Mouse (Mus musculus) induced T-regulatory cell, adult 2 months (primary cell): ENCODE measurements around the gene Car5a.

Experiments
- DNase-seq: peaks from one replicate; pipeline ENCODE4 v3.0.0-alpha.2; 2012; ENCODE audit warnings: low read depth

Car5a gene

DNA sequence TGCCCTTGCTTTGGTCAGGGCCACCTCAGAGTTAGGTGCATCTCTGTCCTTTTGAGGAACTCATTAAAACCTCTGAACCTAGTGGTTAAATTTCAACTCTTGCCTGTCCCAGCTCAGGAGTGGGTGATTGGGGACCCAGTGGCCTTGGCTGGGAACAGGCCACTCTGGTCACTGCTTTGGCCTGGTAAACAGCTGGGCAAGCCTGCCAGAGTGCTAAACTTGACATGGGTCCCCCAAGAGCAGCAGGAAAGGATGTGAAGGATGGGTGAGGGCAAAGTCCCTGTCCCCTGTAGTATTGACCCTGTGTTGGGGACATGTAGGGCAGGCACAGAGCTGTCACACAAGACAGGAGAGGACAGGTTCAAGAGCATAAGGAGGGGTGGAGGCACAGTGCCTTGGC is at the start of gene Car5a:
Gene Car5a, minus strand, starts transcription at position 74 of the 400 bp plus-strand sequence.
- no peak for DNase-seq

DNA sequence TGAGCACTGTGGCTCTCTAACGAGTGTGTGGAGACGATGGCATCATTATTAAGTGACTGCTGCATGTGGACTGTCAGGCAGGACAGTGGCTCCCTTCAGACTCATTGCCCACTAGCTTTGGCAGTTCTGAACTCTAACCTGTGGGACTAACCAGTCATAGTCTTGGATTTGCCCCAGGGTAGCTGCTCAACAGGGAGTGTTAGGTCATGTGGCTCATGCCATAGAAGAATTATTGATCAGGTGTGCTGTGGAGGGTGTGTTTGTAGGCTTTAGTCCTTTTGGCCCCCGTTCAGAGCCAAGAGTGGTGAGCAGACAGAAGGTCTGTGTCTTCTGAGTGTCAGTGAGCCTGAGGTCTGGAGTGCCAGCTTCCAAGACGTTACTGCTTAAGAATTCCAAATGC is 48.2 kb upstream of the Car5a start:
- DNase-seq, result no peak

DNA sequence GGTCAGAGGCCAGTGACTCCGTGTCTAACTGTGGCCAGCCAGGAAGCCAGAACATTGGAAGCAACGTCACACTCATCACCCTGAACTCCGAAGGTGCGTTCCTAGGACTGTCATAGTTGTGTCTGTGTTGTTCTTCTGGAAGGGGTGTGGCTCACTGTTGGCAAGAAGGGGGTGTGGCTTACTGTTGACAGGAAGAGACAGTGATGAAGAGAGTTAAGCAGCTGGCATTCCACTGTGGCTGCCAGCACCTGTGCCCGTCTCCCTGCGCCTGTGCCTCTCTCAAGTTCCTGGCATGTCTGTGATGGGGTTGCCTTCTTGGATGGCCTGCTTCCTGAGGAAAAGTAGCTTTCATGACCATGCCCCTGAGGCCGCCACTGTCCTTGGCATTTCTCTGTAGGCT is 46.9 kb upstream of the Car5a start:
- peak; percentile 17 for DNase-seq

DNA sequence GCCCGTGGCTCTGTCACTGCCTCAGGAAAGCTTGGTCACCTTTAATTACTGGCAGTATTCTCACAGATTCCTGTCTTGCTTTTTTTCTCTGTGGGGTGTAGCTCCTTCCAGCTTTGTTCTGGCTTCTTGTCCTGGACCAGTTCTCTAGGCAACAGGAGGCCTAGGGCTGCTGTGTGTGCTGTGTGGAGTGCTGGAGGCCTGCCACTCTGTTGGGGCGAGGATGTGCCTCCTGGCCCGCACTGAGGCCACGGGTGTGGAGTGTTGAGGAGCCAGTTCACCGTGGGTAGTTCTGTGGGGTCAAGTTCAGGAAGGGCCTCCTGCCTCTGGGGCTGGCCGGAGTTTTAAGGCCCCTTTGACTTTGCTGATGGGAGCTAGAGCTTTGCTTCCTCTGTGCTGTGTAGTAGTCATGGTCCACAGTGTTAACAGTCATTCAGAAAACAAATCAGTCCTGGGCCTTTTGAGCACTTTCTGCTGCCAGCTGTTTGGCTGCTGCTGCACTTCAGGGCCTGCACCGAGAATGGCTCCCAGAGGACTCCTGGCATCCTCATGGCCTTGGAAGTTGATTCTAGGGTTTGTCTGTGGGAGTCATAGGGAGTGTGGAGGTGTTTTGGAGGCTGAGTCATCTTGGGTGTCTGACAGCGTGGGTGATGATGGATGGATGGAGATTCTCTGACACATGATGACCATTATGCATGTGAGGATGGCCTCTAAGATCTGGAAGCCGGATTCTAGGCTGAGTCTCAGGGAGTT is 46.0 kb upstream of the Car5a start:
- no peak for DNase-seq

DNA sequence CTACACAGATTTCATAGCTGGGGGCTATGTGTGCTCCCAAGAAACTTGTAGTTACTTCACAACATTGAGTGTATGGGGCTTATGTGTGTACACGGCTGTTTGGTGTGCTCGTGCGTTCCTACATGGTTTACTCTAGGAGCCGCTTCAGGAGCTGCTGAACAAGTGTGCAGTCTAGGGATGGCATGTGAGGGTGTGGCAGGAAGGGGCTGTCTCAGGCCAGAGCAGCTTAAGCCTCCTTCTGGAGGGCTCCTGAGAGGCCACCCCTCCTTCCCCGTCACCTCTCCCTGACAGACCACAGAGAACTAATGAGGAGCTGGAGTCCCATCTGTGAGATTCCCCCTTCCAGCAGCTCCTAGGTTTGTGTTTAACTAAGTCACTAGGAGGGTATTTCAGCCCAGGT is 43.2 kb upstream of the Car5a start:
- DNase-seq, result no peak

DNA sequence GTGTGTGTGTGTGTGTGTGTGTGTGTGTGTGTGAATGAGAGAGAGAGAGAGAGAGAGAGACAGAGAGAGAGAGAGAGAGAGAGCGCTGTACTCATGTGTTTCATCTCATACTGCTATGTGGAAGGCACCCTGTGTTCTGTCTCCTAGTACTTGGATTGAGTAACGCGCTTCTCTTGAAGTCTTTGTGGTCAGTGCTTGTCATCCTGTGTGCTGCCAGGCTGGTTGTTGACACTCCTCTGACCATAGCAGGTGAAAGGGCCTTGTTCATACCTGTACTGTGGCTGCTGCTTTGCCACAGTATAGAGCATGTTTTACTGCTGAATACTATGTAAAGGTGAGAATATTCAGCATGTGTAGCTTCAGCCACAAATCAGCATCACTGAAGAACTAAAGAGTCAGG is 41.0 kb upstream of the Car5a start:
- DNase-seq, result no peak

DNA sequence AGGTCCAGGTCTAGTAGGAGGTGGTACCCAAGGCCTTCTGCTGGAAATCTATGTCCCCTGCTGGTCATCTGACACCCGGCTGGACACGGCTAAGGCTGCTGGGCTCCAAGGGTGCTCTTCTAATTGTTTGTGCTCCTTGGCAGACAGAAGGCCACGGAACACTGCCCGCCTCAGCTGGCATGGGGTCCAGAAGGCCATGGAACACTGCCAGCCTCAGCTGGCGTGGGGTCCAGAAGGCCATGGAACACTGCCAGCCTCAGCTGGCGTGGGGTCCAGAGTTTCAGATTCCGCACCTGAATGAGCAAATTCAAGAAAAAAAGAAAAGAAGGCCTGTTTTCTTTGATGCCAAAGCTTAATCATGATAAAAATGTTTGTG is 36.8 kb upstream of the Car5a start:
- no peak for DNase-seq

DNA sequence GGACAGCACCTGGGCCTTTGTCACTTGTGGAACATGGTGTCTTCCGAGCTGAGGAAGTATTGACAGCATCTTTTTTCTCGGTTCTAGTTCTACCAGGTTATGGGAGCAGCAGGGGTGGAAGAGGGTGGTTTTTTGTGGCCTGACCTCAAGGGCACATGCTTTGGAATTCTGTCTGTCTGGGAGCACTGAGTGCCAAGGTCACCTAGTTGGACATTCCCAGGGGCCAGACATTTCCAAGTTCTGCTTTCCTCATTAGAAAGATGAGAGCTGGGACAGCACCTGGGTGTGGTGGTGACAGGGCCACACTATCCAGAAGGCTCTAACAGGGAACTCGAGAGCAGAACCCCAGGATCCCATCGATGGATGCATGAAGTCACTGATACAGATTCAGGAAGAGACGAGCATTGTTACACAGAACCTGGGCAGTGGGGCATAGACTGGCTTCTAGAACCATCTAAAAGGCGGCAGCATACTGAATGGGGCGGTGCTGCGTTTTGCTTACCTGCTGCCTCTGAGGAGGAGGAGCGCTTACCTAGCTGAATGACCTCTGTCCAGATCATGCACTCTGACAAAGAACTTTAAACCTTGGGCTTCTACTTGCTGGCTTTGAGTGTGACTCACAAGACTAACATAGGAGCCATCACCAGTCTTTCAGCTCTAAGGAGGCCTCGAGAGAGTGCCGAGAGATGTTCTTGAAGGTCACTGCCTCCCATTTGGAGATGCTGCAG is 36.3 kb upstream of the Car5a start:
- DNase-seq, result no peak

DNA sequence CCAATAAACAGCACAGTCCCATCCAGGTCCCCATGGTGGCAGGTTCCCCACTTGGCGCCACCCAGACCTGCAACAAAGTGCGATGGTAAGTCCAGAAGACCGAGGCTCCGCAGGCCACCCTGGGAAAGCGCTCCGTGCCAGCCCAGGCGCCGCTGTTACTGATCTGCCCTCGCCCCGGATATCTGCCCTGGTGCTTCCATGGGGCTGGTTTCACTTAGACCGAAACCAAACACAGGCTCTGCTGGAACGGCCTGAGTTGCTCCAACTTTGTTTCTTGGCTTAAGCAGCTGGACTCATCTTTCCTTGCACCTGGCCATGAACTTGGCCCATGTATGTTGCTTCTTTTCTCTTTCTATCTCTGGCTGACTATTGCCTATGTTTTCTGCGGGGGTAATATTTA is 34.0 kb upstream of the Car5a start:
- no peak for DNase-seq

DNA sequence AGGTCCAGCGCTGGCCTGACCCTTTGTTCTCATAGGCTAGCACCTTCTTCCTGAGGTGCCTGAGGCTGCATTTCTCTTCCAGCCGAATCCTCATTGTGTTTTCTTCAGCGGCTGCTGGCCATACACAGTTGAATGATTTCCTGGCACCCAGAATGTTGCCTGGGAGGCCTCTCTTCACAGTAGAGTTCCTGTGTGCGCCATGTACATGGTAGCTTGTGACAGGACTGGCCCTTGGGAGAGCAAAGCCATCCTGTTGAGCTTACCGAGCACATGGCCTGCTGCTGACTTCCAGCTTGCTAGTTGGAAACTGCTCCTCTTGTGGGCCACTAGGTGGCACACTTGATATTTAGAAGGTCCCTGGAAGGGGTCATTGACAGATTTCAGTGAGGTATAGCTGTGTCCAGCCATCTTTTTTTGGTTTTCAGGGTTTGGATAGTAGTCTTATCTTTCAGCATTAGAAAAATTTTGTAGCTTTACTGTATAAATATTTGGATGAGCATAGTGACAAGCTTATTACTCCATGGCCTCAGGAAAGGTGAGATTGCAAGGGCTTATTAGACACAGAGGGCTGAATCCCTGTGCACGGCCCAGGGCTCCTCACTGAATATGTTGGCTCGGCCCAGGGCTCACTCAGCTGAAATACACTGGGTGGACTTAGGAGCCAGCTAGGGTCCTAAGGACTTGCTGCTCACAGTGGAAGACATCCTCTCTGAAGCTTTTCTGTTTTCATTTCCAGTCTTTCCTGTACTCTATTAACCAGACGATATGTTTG is 33.3 kb upstream of the Car5a start:
- DNase-seq, result peak; percentile 58

DNA sequence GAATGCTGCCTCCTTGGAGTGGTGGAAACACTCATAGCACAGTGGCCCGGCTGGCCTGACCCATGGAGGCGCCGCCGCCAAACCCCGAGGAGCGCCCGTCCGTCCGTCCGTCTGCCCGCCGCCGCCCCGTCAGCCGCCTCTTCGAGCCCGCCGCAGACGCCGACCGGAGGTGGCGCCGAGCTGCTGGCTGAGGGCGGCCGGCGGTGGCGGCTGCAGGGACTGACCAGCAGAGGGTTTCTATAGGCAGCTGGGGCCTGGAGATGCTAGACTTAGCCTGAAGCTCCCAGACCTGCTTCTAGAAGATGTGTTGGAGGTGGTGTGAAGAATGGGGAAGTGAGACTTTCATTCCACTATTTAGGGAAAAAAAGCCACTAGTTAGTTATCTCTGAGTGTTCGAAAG is 29.2 kb upstream of the Car5a start:
- DNase-seq, result no peak

DNA sequence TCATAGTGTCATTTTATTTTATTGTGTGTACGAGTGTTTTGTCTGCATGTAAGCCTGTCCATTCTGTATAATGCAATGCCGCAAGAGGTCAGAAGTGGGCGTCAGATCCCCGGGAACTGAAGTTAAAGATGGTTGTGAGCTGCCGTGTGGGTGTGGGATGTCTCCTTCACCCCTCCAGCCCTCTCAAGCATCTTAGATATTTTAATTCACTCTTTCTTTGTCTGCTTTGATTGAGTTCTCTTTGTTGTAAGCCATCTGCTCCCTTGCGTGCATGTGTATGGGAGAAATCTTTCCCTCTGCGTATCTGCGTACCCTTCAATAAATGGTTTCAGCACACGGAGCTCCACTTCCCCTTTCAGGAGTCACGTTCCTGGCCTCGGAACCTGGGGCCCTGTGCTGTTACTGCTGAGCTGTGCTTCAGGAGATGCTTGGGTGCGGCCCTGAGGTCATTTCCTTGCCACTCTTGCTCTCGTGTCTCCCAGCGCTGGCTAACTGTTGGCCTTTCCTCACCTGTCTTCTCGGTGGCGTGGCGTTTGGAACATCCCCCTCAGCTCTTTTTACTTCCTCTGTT is 26.9 kb upstream of the Car5a start:
- DNase-seq, result no peak

DNA sequence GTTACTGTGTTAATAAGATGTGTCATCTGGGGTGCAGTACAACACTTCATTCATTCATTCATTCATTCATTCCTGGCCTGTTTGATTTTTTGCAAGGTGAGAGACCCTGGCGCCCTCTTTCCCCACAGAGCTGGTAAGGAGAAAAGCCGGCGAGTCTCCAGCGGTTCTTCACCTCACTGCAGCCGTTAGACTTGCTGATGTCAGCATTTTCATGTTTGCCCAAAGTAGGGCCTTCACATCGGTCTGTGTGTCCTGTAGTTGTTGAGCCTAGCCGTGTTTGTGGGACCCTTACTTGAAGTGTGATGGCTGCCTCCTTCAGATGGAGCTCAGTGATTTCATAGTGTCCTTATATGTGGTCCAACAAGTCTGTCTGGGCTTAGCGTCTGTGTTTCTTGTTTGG is 25.5 kb upstream of the Car5a start:
- no peak for DNase-seq

DNA sequence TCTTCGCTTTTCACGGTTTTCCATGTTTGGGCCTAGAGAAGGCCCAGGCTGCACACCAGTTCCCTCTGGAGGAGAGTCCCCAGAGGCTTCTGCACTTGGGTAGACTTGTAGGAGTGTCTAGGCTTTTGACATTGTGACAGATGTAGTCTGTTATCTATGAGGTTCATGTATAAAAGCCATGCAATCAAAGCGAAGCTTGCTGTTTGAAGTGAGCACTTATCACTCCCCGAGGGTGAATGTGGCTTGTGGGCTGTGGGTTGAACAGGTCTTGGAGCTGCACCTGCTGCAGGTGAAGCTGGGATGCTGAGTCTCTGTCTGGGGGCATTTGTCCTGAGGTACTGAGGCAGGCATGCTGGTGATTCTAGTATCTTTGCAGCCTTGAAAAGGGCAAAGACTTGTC is 23.8 kb upstream of the Car5a start:
- DNase-seq, result no peak

DNA sequence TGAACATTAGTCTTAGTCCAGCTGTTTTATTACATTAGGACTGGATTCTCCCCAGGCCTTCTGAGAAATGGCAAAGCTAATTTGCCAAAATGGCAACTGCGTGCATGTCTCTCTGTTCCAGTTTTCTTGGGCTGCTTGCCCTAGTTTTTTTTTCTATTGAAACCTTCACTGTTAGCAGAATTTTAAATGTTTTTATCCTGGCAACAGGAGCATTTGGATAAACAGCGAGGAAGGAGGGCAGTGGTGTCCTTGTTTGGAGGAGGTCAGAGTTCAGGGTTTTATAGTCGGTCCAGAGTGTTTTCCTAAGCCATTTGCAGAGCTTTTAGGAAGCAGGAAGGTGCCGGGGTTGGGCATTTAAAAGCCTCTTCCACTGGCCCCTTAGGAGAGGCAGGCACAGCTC is 23.3 kb upstream of the Car5a start:
- no peak for DNase-seq

DNA sequence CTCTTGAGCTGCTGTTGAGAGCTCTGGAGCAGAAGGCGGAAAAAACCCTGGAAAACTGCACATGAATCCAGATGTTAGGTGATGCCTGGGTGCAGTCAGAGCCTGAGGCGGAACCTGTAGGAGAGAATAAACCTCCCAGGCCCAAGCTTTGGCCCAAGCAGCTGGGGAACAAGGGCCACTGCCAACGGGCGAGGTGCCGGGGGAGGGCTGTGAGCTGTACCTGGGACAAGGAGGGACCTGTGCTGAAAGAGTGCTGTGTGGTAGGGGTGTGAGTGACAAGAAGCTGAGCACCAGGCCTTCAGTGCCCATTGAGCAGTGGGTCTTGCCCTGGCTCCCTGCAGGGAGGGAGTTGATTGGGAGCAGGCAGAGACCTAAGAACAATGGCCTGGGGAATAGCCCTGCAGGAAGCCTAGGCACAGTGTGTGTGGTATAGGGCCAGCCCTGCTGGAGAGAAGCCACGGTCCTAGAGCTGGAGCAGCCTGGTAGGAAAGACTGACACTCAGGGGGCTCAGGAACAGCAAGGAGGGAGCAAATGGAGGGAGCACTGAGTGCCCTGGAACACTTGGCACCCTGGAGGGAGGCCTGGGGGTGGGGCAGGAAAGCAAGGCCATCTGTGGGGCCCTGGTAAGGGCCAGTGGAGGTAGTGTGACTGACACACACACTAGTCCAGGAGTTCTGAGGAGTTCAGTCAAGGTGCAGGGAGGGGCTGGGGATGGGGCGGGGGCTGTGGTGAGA is 22.2 kb upstream of the Car5a start:
- DNase-seq, result no peak

DNA sequence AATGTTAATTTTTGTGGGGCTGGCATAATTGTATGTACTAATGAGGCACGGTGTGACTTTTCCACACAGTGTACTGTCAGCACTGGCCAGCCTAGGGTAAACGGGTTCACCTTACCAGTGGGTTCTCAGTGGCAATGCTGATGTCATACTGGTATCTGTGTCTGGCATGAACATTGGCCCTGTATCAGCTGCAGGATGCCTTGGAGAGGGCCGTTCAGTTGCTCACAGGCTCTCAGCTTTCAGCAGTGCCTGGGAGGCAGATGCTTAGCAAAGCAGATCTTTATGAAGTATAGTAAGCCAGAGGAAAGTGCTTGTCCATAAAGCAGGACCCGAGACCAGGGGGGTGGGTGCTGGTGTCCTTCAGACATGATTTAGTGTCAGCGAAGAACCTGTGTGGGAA is 21.4 kb upstream of the Car5a start:
- no peak for DNase-seq

DNA sequence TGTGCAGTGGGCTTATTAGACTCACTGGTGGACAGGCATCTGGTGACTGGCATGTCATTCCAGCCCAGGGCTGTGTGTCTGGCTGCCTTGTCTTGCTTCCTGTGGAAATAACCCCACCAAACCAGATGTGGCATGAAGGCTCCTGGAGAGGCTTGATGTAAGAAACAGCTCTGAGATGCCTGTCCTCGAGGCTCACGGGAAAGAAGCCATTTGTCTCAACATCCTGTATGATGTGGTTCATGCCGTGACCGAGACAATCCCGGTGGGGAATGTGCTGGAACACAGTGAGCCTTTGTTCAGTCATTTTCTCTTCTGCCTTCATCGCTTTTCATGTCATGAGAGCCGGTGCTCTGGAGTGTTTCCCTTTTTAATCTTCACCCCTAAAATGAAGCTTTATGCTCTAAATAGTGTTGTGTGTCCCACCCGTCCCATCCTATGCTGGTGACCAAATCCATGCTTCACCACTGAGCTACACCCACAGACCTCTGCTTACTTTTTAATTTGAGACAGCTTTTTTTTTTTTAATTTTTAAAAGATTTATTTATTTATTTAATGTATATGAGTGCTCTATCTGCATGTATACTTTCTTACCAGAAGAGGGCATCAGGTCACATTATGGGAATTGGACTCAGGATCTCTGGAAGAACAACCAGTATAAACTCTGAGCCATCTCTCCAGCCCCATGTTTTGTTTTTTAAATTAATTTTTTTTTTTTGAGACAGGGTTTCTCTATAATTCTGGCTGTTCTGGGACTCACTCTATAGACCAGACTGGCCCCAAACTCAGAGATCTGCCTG is 20.2 kb upstream of the Car5a start:
- DNase-seq, result no peak

DNA sequence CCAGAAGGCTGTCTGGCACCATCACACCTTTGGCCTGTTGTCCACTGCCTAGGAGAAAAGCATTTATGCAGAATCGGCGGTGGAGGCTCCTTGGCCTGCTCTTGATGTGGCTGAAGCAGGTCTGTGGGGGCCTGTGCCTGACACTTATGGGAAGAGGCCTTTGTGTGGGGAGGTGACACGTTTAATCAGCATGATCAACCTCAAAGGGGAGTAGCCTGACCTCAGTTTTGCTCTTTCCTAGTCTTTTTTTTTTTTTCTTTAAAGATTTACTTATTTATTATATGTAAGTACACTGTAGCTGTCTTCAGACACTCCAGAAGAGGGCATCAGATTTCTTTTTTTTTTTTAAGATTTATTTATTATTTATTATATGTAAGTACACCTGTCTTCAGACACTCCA is 18.2 kb upstream of the Car5a start:
- DNase-seq, result peak; percentile 20

DNA sequence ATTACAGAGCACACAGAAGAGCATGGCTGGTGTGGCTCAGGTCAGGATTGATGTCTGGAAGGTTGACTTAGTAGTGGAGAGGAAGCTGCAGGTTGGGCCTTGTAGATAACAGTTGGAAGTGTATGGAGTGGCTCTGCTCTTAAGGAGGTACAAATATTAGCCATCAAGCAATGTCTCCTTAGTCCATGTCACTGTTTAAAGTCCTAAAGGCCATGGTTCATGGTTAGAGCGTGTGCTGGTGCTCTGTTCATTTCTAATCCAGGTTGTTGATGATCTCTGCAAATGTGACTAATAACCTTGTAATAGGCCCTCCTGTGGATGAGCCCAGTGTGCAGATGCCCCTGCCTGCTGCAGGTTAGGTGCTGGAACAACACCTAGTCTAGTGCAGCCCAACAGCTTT is 13.7 kb upstream of the Car5a start:
- DNase-seq, result no peak

DNA sequence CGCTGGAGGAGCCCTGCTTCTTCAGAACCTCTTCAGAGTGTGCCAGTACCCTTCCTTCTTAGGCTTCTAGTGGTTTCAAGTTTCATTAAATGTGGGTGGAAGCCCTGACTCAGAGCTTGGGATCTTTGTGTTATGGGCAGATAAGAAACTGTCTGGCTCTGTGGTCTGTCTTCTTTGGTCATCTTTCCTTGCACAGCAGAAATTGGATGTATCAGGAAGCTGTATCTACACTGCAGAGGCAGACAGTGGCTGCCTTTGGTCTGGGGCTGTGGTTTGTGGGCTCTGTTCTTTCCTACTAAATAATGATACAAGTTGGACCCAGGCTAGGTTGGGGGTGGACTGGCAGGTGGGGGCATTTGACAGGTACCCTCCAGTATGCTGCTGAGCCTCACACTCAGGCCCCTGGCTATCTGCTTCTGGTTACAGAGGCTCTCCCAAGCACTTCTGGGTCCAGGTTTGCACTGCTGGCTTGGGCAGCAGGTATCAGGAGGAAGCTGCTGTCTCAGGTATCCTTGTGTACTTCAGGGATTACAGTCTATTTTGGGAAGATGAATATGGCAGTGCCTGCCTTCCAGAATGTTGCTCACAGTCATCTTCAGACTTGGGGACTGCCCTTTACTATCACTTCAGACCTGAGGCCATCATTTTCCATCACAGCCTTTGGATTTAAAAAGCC is 11.3 kb upstream of the Car5a start:
- DNase-seq, result no peak
